Mouse (Mus musculus) liver, adult 2 months (tissue): ENCODE results near the gene Ttc39b. TPM values are rescaled to one million over a fixed set of nuclear protein-coding genes. Genes with fewer than 3 reads are reported as not detected.

Experiments used
- DNase-seq: peaks from one replicate; pipeline ENCODE4 v3.0.0-alpha.2; 2011; ENCODE audit warnings: low read depth, low spot score; ENCODE audit errors: extremely low read depth
- H3K27ac ChIP-seq: fragments of 200-500 bp; replicated peaks from 2 replicates; pipeline ENCODE4 v1.5.1; 2012; ENCODE audit warnings: low read depth, mild to moderate bottlenecking, control low read depth, inconsistent platforms, low read length; ENCODE audit not compliant: insufficient read depth
- H3K27me3 ChIP-seq: fragments of 200-500 bp; 2 replicates; pipeline ENCODE4 v1.6.1; 2012; ENCODE audit warnings: mild to moderate bottlenecking, moderate library complexity, low read length, inconsistent platforms; ENCODE audit not compliant: control insufficient read depth, insufficient read depth
- H3K36me3 ChIP-seq: fragments of 200-500 bp; 2 replicates; pipeline ENCODE4 v1.6.1; 2012; ENCODE audit warnings: low read length, inconsistent platforms; ENCODE audit not compliant: control insufficient read depth, insufficient read depth
- H3K4me1 ChIP-seq: fragments of 200-500 bp; 2 replicates; pipeline ENCODE4 v1.6.1; 2011; ENCODE audit warnings: low read length; ENCODE audit not compliant: control insufficient read depth, insufficient read depth
- H3K4me3 ChIP-seq: fragments of 200-500 bp; 2 replicates; pipeline ENCODE4 v1.5.1; 2011; ENCODE audit warnings: low read depth, mild to moderate bottlenecking, control low read depth, low read length, moderate library complexity; ENCODE audit not compliant: insufficient read depth
- H3K79me2 ChIP-seq: fragments of 200-500 bp; 2 replicates; pipeline ENCODE4 v1.6.1; 2012; ENCODE audit warnings: inconsistent platforms, mild to moderate bottlenecking, low read length, moderate library complexity; ENCODE audit not compliant: control insufficient read depth, insufficient read depth
- H3K9ac ChIP-seq: fragments of 200-500 bp; 2 replicates; pipeline ENCODE4 v1.6.1; 2012; ENCODE audit warnings: low read depth, mild to moderate bottlenecking, control low read depth, inconsistent platforms, low read length
- CTCF ChIP-seq: fragments of 200-500 bp; IDR thresholded peaks from 2 replicates; pipeline ENCODE4 v1.5.1; 2011; ENCODE audit warnings: low read depth, low read length, control low read depth
- POLR2A ChIP-seq: fragments of 200-500 bp; IDR thresholded peaks from 2 replicates; pipeline ENCODE4 v1.6.1; 2011; ENCODE audit warnings: low read length, control low read depth; ENCODE audit not compliant: insufficient read depth; ENCODE audit errors: extremely low read depth
- WGBS: fragments of 180-500 bp; shearing (Covaris S2); methylation state at CpG from one replicate; pipeline ENCODE4 v1.1.7; 2018; 5-methylcytosine and 5-hydroxymethylcytosine counted together
- polyA plus RNA-seq: library from polyadenylated mRNA; depleted of rRNA; stranded (reverse); fragments of >200 nt; gene quantifications from 2 replicates; pipeline ENCODE4 v1.2.3, GENCODE M21; 2012
- total RNA-seq: library from RNA; depleted of rRNA; stranded (reverse); fragments of >200 nt; gene quantifications from 2 replicates; pipeline ENCODE4 v1.2.3, GENCODE M21; 2014

Gene Ttc39b
- total and polyA plus RNA-seq, 2 experiments: 6.7 to 21.0 TPM

- TF ChIP-seq CTCF (no peak), POLR2A (no peak)
- Histone ChIP-seq H3K79me2 (no peaks in the 10 kb centered on the region), H3K27me3 (no peaks in the 10 kb centered on the region), H3K4me1 (peaks cover 7% of the 10 kb centered on the region), H3K36me3 (peaks cover 6% of the 10 kb centered on the region; the same call in 1 of the 2 replicates), H3K4me3 (no peak overlapping the region), H3K9ac (no peak overlapping the region), H3K27ac (no peak overlapping the region)
- DNase-seq: no peak
- WGBS: 79% methylated on average over 14 of the region's 14 CpGs
Measured at GRCm38 (mm10) chr4:83265926-83266692, 57.9 kb downstream of the Ttc39b start.

GRCm38 (mm10) chr4:83264832-83265231 is 59.2 kb downstream of the Ttc39b start:
- WGBS: 76% methylated on average over 2 of the region's 2 CpGs

GRCm38 (mm10) chr4:83261998-83262397 is 62.1 kb downstream of the Ttc39b start:
- WGBS: 6% methylated on average over 2 of the region's 2 CpGs
- Histone ChIP-seq H3K27me3 (no peaks in the 10 kb centered on the region), H3K27ac (no peak overlapping the region), H3K9ac (no peak overlapping the region), H3K36me3 (peaks cover 10% of the 10 kb centered on the region; the same call in 1 of the 2 replicates), H3K4me3 (no peak overlapping the region), H3K4me1 (peaks cover 8% of the 10 kb centered on the region), H3K79me2 (no peaks in the 10 kb centered on the region)
- TF ChIP-seq CTCF (no peak), POLR2A (no peak)
- DNase-seq: no peak

More at GRCm38 (mm10) chr4:83264832-83265231, 59.2 kb downstream of the Ttc39b start:
- no peaks in the 10 kb centered on the region for H3K79me2 ChIP-seq
- DNase-seq: no peak
- H3K36me3 ChIP-seq: peaks cover 12% of the 10 kb centered on the region; the same call in 1 of the 2 replicates
- H3K27ac ChIP-seq: no peak overlapping the region
- H3K27me3 ChIP-seq: no peaks in the 10 kb centered on the region
- no peak overlapping the region for H3K9ac ChIP-seq
- no peak for TF ChIP-seq POLR2A
- TF ChIP-seq CTCF: no peak
- H3K4me1 ChIP-seq: peaks cover 1% of the 10 kb centered on the region
- no peak overlapping the region for H3K4me3 ChIP-seq

GRCm38 (mm10) chr4:83259690-83260089 is 64.4 kb downstream of the Ttc39b start:
- no peak overlapping the region for H3K27ac ChIP-seq
- WGBS: 92% methylated on average over 4 of the region's 4 CpGs
- H3K36me3 ChIP-seq: peaks cover 10% of the 10 kb centered on the region; the same call in 1 of the 2 replicates
- no peak overlapping the region for H3K9ac ChIP-seq
- TF ChIP-seq CTCF: no peak
- no peak for TF ChIP-seq POLR2A
- H3K27me3 ChIP-seq: no peaks in the 10 kb centered on the region
- no peak for DNase-seq
- H3K4me1 ChIP-seq: peaks cover 14% of the 10 kb centered on the region
- H3K4me3 ChIP-seq: no peak overlapping the region
- H3K79me2 ChIP-seq: no peaks in the 10 kb centered on the region

GRCm38 (mm10) chr4:83258273-83258672 is 65.8 kb downstream of the Ttc39b start:
- Histone ChIP-seq H3K79me2 (no peaks in the 10 kb centered on the region), H3K36me3 (peaks cover 10% of the 10 kb centered on the region; the same call in 1 of the 2 replicates), H3K4me3 (no peak overlapping the region), H3K4me1 (peaks cover 14% of the 10 kb centered on the region), H3K27me3 (no peaks in the 10 kb centered on the region), H3K9ac (no peak overlapping the region), H3K27ac (no peak overlapping the region)
- TF ChIP-seq POLR2A: no peak
- TF ChIP-seq CTCF: no peak
- 95% methylated on average over 3 of the region's 3 CpGs for WGBS
- no peak for DNase-seq
